Mouse (Mus musculus): ENCODE results near the gene Hoxc11.

The Hoxc11 gene

DNA sequence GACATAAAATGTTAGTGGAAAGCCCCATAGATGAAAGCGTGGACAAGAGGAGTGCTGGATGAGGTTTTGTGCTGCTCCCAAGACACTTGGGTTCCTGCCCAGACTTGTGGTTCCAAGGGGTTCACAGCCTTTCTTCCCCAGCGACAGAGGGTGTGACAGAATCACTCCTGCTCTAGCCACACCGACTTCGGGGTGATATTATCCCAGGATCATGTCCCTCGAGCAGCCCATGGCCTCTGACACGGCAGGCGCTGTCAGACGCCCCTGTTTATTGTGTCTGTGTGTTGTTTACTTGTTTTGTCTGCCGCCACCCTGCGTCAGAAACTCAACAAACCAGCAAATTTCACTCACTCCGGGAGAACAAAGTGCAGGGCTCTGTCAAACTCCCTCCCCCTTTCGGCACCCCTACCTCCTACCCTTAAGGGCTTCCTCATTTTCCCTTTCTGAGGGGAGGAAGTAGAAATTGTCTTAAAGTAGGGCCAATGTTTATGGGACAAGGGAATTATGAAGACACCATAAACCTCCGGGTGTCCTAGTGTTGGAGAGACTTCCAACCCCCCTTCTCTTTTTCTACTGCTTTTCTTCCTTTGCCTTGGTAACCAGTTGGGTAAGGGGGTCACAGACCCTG, 48.7 kb downstream of the Hoxc11 start:
- DNase-seq (ENCODE audit: low read depth in 2 of 2, low spot score in 2 of 2), result no peak

DNA sequence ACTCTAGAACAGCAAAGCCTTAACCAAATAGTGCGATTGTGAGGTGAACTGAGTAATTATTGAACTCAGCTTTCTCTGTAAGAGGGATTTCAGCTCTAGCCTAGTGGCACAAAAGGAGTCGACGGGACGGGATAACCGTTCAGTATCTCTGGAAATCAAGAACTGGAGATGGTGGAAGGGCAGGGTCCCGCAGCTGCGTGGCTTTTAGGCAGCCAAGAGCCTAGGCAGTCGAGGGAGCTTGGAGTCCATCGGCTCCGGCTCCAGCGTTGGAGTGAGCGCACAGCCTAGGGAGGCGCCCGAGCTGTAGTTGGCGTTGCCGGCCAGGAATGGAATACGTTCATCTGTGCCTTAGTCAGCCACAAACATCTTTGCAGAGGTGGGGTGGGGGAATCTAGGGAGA, 51.1 kb downstream of the Hoxc11 start:
- DNase-seq (ENCODE audit: low read depth in 2 of 2, low spot score in 2 of 2), result no peak

DNA sequence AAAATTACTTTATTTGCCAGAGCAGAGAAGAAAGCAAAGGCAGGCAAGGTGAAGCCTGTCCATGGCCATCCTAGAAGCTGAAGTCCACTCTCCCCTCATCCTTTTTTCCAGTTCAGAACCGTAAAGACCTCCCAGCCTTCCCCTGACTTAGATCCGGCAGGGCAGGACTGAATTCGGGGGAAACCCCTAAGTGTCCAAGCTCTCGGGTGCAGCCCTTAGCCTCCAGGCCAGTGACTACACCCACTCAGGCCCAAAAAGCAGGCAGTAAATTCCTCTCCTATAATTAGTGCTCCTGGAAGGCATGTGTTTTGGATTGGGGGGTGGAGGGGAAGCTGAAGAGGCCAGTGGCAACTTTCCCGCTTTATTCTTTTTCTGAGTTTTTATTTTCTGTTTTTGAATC, 51.6 kb downstream of the Hoxc11 start:
- no peak for DNase-seq (ENCODE audit: low read depth in 2 of 2, low spot score in 2 of 2)

DNA sequence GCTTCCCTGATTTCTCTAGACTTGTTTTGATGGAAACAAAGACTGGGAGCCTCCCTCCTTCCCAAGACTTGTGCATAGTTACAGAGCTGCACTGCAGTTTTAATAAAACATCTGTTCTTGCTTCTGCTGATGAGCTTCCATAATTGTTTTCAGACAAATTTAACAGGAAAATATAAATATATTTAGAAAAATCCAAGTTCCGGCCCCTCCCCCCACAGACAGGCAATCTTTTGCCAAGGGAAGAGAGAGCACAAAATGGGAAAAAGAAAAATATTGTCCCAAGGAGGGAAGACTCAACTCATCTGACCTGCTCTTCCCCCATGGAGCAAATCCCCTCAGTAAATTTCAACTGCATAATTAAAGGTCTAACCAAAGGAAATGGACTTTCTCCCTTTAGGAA, 52.1 kb downstream of the Hoxc11 start:
- DNase-seq (ENCODE audit: low read depth in 2 of 2, low spot score in 2 of 2), result no peak

Measured in CD8-positive naive resting alpha-beta T cell, adult 2 months (primary cell).